Mouse (Mus musculus) bone marrow, adult 2 months (tissue): ENCODE measurements around the gene Bloc1s3.

ENCODE experiments used
- CTCF ChIP-seq: fragments of 200-500 bp; IDR thresholded peaks from 2 replicates; pipeline ENCODE4 v1.5.1; 2011; ENCODE audit warnings: low read length, control low read depth; ENCODE audit not compliant: control insufficient read depth, insufficient read depth
- POLR2A ChIP-seq: fragments of 200-500 bp; IDR thresholded peaks from 2 replicates; pipeline ENCODE4 v1.6.1; 2011; ENCODE audit warnings: low read depth, mild to moderate bottlenecking, control low read depth, low read length, borderline replicate concordance; ENCODE audit not compliant: control insufficient read depth

- TF ChIP-seq POLR2A (no peak), CTCF (no peak)
These were observed 39.3 kb upstream of the Bloc1s3 start for GRCm38 (mm10) chr7:19547344-19547969.
